Mouse (Mus musculus): ENCODE results near the gene Tmem132c. TPM values are rescaled to one million over a fixed set of nuclear protein-coding genes. Genes with fewer than 3 reads are reported as not detected.

Tmem132c gene
- polyA plus RNA-seq, 1 experiment from 2014 or later = 0.68 TPM

DNA sequence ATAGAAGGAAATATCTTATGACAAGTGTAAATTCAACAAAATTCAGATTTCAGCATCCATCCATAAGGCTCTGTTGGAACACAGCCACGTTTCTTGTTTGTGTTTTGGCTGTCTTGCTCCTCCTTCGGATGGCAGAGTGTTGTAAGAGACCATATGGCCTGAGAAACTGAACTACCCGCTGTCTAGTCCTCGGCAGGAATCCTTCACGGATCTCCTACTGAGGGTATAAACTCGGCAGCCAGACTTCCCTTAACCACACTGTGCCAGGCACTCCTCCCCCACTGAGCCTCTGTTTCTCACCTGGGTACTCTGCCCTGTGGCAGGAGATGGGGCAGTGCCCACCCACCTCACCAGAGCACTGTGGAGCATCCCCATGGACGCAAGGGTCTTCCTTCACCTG is 174.9 kb downstream of the Tmem132c start:
- 48% methylated on average over 7 of the region's 7 CpGs for WGBS
- no peak overlapping the region for H3K27ac ChIP-seq (ENCODE audit: low read depth)
- no peak overlapping the region for H3K9ac ChIP-seq (ENCODE audit: low read length)
- H3K9me3 ChIP-seq (ENCODE audit: control insufficient read depth, low read length) = no peaks in the 10 kb centered on the region
- no peaks in the 10 kb centered on the region for H3K27me3 ChIP-seq (replicated peaks; ENCODE audit: control insufficient read depth, insufficient read depth, low read length)
- no peak overlapping the region for H3K4me3 ChIP-seq (ENCODE audit: low read depth, low read length)
- no peaks in the 10 kb centered on the region for H3K4me1 ChIP-seq (replicated peaks; ENCODE audit: control insufficient read depth, insufficient read depth, low read length)
- DNase-seq (ENCODE audit: low spot score) (no peak), ATAC-seq (replicated peaks; ENCODE audit: low FRiP score, low TSS enrichment, low read depth) (no peak)
- no peaks in the 10 kb centered on the region for H3K36me3 ChIP-seq (ENCODE audit: control insufficient read depth, insufficient read depth, low read length)
- no peak overlapping the region for H3K4me2 ChIP-seq (ENCODE audit: low read length)

DNA sequence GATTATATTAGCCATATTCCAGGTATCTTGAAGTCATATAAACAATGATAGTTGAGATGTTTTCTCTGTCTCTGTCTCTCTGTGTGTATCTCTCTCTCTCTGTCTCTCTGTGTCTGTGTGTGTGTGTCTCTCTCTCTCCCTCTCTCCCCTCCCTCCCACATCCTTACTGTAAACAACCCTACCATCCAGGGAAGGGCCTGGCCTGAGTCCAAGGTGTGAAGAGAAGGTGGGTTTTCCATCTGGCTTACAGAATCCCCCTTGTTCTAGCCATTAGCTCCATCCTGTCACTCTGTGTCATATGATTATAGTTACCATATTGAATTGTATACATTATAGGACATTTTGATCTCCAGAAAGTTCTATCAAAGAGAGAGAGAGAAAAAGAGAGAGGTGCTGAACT is 182.3 kb downstream of the Tmem132c start:
- no peak overlapping the region for H3K4me2 ChIP-seq (ENCODE audit: low read length)
- ATAC-seq (replicated peaks; ENCODE audit: low FRiP score, low TSS enrichment, low read depth) (no peak), DNase-seq (ENCODE audit: low spot score) (no peak)
- no peaks in the 10 kb centered on the region for H3K36me3 ChIP-seq (ENCODE audit: control insufficient read depth, insufficient read depth, low read length)
- no peaks in the 10 kb centered on the region for H3K4me1 ChIP-seq (replicated peaks; ENCODE audit: control insufficient read depth, insufficient read depth, low read length)
- H3K27ac ChIP-seq (ENCODE audit: low read depth) = no peak overlapping the region
- no peak overlapping the region for H3K4me3 ChIP-seq (ENCODE audit: low read depth, low read length)
- H3K27me3 ChIP-seq (replicated peaks; ENCODE audit: control insufficient read depth, insufficient read depth, low read length) = no peaks in the 10 kb centered on the region
- no peak overlapping the region for H3K9ac ChIP-seq (ENCODE audit: low read length)
- no peaks in the 10 kb centered on the region for H3K9me3 ChIP-seq (ENCODE audit: control insufficient read depth, low read length)

- DNase-seq (ENCODE audit: low spot score) = no peak
- Histone ChIP-seq H3K27ac (ENCODE audit: low read depth) (no peak overlapping the region), H3K9ac (ENCODE audit: low read length) (no peak overlapping the region), H3K4me1 (replicated peaks; ENCODE audit: control insufficient read depth, insufficient read depth, low read length) (no peaks in the 10 kb centered on the region), H3K9me3 (ENCODE audit: control insufficient read depth, low read length) (no peaks in the 10 kb centered on the region), H3K4me2 (ENCODE audit: low read length) (no peak overlapping the region), H3K36me3 (ENCODE audit: control insufficient read depth, insufficient read depth, low read length) (no peaks in the 10 kb centered on the region), H3K4me3 (ENCODE audit: low read depth, low read length) (no peak overlapping the region), H3K27me3 (replicated peaks; ENCODE audit: control insufficient read depth, insufficient read depth, low read length) (no peaks in the 10 kb centered on the region)
- ATAC-seq (replicated peaks; ENCODE audit: low FRiP score, low TSS enrichment, low read depth) = no peak
- WGBS = 62% methylated on average over 10 of the region's 10 CpGs
These were observed 187.5 kb downstream of the Tmem132c start for GRCm38 (mm10) chr5:127429124-127429523.

- WGBS = 74% methylated on average over 9 of the region's 9 CpGs
- Histone ChIP-seq H3K4me3 (ENCODE audit: low read depth, low read length) (no peak overlapping the region), H3K4me1 (replicated peaks; ENCODE audit: control insufficient read depth, insufficient read depth, low read length) (no peaks in the 10 kb centered on the region), H3K9ac (ENCODE audit: low read length) (no peak overlapping the region), H3K9me3 (ENCODE audit: control insufficient read depth, low read length) (no peaks in the 10 kb centered on the region), H3K27ac (ENCODE audit: low read depth) (no peak overlapping the region), H3K36me3 (ENCODE audit: control insufficient read depth, insufficient read depth, low read length) (no peaks in the 10 kb centered on the region), H3K27me3 (replicated peaks; ENCODE audit: control insufficient read depth, insufficient read depth, low read length) (no peaks in the 10 kb centered on the region), H3K4me2 (ENCODE audit: low read length) (no peak overlapping the region)
- ATAC-seq (replicated peaks; ENCODE audit: low FRiP score, low TSS enrichment, low read depth) = no peak
- no peak for DNase-seq (ENCODE audit: low spot score)
These were observed 190.0 kb downstream of the Tmem132c start for GRCm38 (mm10) chr5:127431561-127431960.

GRCm38 (mm10) chr5:127436836-127437235 is 195.2 kb downstream of the Tmem132c start:
- no peaks in the 10 kb centered on the region for H3K36me3 ChIP-seq (ENCODE audit: control insufficient read depth, insufficient read depth, low read length)
- H3K9ac ChIP-seq (ENCODE audit: low read length) = no peak overlapping the region
- no peak overlapping the region for H3K27ac ChIP-seq (ENCODE audit: low read depth)
- no peak overlapping the region for H3K4me3 ChIP-seq (ENCODE audit: low read depth, low read length)
- peaks cover 3% of the 10 kb centered on the region; the same call in 1 of the 2 replicates for H3K9me3 ChIP-seq (ENCODE audit: control insufficient read depth, low read length)
- H3K4me1 ChIP-seq (replicated peaks; ENCODE audit: control insufficient read depth, insufficient read depth, low read length) = no peaks in the 10 kb centered on the region
- H3K4me2 ChIP-seq (ENCODE audit: low read length) = no peak overlapping the region
- no peak for DNase-seq (ENCODE audit: low spot score)
- 97% methylated on average over 5 of the region's 5 CpGs for WGBS
- H3K27me3 ChIP-seq (replicated peaks; ENCODE audit: control insufficient read depth, insufficient read depth, low read length) = no peaks in the 10 kb centered on the region
- no peak for ATAC-seq (replicated peaks; ENCODE audit: low FRiP score, low TSS enrichment, low read depth)

GRCm38 (mm10) chr5:127438639-127439038 is 197.0 kb downstream of the Tmem132c start:
- no peak overlapping the region for H3K4me2 ChIP-seq (ENCODE audit: low read length)
- H3K4me3 ChIP-seq (ENCODE audit: low read depth, low read length) = no peak overlapping the region
- ATAC-seq (replicated peaks; ENCODE audit: low FRiP score, low TSS enrichment, low read depth) (no peak), DNase-seq (ENCODE audit: low spot score) (no peak)
- 94% methylated on average over 4 of the region's 4 CpGs for WGBS
- H3K9ac ChIP-seq (ENCODE audit: low read length) = no peak overlapping the region
- no peak overlapping the region for H3K27ac ChIP-seq (ENCODE audit: low read depth)
- no peaks in the 10 kb centered on the region for H3K27me3 ChIP-seq (replicated peaks; ENCODE audit: control insufficient read depth, insufficient read depth, low read length)
- H3K36me3 ChIP-seq (ENCODE audit: control insufficient read depth, insufficient read depth, low read length) = no peaks in the 10 kb centered on the region
- peaks cover 3% of the 10 kb centered on the region; the same call in 1 of the 2 replicates for H3K9me3 ChIP-seq (ENCODE audit: control insufficient read depth, low read length)
- no peaks in the 10 kb centered on the region for H3K4me1 ChIP-seq (replicated peaks; ENCODE audit: control insufficient read depth, insufficient read depth, low read length)

DNA sequence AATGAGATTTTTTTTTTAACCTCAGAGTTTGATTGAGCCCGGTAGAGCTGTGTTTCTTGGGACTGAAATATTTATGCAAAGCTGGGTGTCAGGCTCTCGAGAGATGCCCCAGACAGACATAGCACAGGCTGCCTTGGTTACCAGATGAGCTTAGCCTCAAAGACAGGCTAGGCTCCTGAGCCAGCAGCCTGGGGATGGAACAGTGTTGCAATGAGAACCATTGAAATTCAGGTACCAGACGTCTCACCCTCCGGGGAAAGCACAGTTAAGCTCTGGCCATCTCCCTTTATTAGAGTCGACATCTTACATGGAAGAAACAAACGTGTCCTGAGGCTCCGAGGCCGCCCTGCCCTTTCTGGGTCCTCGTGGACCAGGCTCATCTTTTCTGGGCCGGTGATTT is 200.4 kb downstream of the Tmem132c start:
- Histone ChIP-seq H3K27ac (ENCODE audit: low read depth) (no peak overlapping the region), H3K4me3 (ENCODE audit: low read depth, low read length) (no peak overlapping the region), H3K4me1 (replicated peaks; ENCODE audit: control insufficient read depth, insufficient read depth, low read length) (no peaks in the 10 kb centered on the region), H3K9ac (ENCODE audit: low read length) (no peak overlapping the region), H3K4me2 (ENCODE audit: low read length) (no peak overlapping the region), H3K9me3 (ENCODE audit: control insufficient read depth, low read length) (peaks cover 3% of the 10 kb centered on the region; the same call in 1 of the 2 replicates), H3K27me3 (replicated peaks; ENCODE audit: control insufficient read depth, insufficient read depth, low read length) (no peaks in the 10 kb centered on the region), H3K36me3 (ENCODE audit: control insufficient read depth, insufficient read depth, low read length) (no peaks in the 10 kb centered on the region)
- 60% methylated on average over 10 of the region's 10 CpGs for WGBS
- ATAC-seq (replicated peaks; ENCODE audit: low FRiP score, low TSS enrichment, low read depth) = no peak
- no peak for DNase-seq (ENCODE audit: low spot score)

- 31% methylated on average over 4 of the region's 4 CpGs for WGBS
- Histone ChIP-seq H3K4me2 (ENCODE audit: low read length) (no peak overlapping the region), H3K9ac (ENCODE audit: low read length) (no peak overlapping the region), H3K4me3 (ENCODE audit: low read depth, low read length) (no peak overlapping the region), H3K4me1 (replicated peaks; ENCODE audit: control insufficient read depth, insufficient read depth, low read length) (no peaks in the 10 kb centered on the region), H3K36me3 (ENCODE audit: control insufficient read depth, insufficient read depth, low read length) (no peaks in the 10 kb centered on the region), H3K27me3 (replicated peaks; ENCODE audit: control insufficient read depth, insufficient read depth, low read length) (no peaks in the 10 kb centered on the region), H3K9me3 (ENCODE audit: control insufficient read depth, low read length) (no peaks in the 10 kb centered on the region), H3K27ac (ENCODE audit: low read depth) (no peak overlapping the region)
- DNase-seq (ENCODE audit: low spot score) = peak; percentile 55
- no peak for ATAC-seq (replicated peaks; ENCODE audit: low FRiP score, low TSS enrichment, low read depth)
These were observed 212.0 kb downstream of the Tmem132c start for GRCm38 (mm10) chr5:127453580-127453979.

DNA sequence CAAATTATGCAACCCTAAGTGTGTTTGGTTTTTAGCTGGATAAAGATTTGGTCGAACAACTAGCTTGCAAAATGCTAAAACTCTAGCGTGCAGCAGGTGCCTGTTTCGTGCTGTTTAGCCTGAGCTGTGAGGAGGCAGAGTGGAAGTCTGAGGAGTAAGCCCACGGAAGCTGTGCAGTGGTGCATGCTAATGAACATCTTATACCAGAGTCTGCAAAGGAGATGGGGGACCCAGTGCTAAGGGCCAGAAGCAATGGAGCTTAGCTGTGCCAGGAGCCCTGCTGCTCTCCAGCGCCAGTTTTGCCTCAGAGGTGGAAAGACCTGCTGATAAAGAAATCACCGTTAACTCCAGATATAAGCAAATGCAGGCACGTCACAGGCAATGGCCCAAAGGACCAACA is 212.5 kb downstream of the Tmem132c start:
- no peak for DNase-seq (ENCODE audit: low spot score)
- Histone ChIP-seq H3K9me3 (ENCODE audit: control insufficient read depth, low read length) (no peaks in the 10 kb centered on the region), H3K4me1 (replicated peaks; ENCODE audit: control insufficient read depth, insufficient read depth, low read length) (no peaks in the 10 kb centered on the region), H3K4me3 (ENCODE audit: low read depth, low read length) (no peak overlapping the region), H3K27ac (ENCODE audit: low read depth) (no peak overlapping the region), H3K9ac (ENCODE audit: low read length) (no peak overlapping the region), H3K4me2 (ENCODE audit: low read length) (no peak overlapping the region), H3K36me3 (ENCODE audit: control insufficient read depth, insufficient read depth, low read length) (no peaks in the 10 kb centered on the region), H3K27me3 (replicated peaks; ENCODE audit: control insufficient read depth, insufficient read depth, low read length) (no peaks in the 10 kb centered on the region)
- ATAC-seq (replicated peaks; ENCODE audit: low FRiP score, low TSS enrichment, low read depth) = no peak
- WGBS = 79% methylated on average over 7 of the region's 7 CpGs

Measured in intestine, embryonic 14.5 days (tissue).